Mouse (Mus musculus): Measurements from ENCODE around the gene Ppp3r2.

Gene Ppp3r2

GRCm38 (mm10) chr4:49681812-49682211 is at the start of gene Ppp3r2:
TSS of gene Ppp3r2 (minus strand) at chr4:49682024.
- no peak for DNase-seq (ENCODE audit: low spot score)

- no peak for DNase-seq (ENCODE audit: low spot score)
These were observed 47.5 kb upstream of the Ppp3r2 start for GRCm38 (mm10) chr4:49729326-49729725.

DNA sequence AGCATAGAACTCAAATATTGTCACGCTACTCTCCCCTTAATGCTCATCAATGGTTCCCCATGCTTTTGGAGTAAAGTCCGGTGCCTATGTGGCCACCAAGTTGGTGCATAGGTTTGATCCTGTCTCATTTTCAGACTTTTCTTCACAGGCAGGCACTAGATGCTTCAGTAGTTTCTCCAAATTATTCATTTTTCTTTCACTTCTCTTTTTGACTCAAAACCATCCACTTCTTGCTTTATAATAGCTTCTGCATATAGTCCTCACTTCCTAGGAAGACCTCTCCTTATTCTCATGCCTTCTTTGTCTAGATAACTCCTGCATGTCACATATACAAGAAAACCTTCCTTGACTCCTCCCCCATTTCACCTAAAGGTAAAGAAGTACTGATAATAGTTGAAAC is 42.1 kb upstream of the Ppp3r2 start:
- no peak for DNase-seq (ENCODE audit: low spot score)

- no peak for DNase-seq (ENCODE audit: low spot score)
These were observed 9.8 kb upstream of the Ppp3r2 start for GRCm38 (mm10) chr4:49691405-49692194.

DNA sequence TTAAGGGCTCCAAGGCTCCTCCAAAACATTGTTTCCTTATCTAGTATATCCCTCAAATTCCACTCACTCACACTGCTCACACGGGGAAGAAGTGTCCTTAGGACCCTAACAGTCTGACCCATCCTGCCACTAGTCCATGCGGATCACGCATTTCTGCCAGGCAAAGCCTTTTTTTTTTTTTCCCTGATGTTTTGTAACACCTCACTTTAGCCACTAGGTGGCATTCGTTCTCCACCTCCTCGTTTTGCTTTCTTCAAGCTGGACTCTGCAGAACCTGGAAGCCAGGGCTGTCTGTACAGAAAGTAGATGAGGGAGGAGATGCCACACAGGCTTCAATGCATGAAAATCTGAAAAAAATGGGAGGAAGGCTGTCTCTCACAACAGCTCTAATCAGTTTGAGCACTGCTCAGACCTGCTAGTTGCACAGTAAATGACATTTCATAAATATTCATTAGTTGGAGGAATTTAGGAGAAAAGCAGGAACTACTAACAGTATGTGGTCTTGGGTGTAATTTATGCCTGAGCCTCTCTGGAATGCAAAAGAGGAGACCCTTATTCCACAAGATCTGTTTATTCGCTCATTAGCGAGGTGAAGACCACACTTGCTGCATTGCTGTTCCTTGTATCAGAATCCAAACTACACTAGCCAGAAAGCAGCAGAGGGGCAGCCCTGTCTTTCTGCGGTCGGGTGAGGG is 6.9 kb upstream of the Ppp3r2 start:
- DNase-seq (ENCODE audit: low spot score): no peak

DNA sequence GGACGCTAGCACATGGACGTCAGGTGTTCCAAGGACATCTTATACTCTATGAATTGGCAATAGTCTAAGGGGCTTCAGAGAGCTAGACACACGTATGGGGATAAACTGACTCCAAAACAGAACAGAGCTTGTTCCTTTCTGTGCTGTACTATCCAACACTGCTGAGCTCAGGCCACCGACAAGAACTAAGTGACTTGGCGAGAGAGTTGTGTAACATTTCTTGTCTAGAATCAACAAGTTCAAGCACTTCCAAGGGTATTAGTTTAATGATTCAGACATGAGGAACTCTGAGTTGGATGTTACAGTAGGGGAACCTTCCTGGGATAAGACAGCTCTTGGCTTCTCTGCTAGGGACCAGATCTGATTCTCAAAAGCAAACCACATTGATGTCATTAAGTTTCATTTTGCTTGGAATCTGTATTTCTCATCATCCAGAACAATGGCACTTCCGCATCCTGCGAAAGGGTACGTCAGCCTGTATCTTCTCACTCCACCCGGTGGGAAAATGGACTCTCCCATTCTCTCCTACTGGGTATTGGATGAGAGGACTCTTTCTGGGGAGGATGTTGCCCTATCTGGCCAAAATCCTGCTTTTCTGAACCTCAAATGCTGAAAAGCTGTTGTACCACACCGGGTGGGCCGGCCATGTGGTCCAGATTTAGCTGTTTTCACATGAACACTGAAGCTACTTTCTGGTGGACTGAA is 1.5 kb downstream of the Ppp3r2 start:
- DNase-seq (ENCODE audit: low spot score): no peak

DNA sequence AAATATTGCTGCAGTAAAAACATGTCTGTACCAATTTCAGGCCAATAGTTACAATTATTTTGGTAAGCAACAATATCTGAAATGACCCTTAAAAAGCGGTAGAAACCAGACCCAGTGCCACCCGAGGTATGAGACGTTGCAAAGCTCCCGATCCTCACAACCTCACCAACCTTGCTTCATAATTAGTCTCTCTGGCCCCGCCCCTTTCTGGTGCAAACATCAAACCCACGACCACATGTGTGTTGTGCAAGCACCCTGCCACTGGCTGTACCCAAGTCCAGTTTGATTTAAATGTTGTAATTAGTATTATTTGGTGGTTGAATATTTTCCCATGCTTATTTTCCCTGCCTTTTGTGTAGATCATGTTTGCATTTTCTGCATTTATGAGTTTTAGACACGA is 5.0 kb downstream of the Ppp3r2 start:
- DNase-seq (ENCODE audit: low spot score): no peak

- DNase-seq (ENCODE audit: low spot score): no peak
These were observed 5.8 kb downstream of the Ppp3r2 start for GRCm38 (mm10) chr4:49676071-49676470.

- DNase-seq (ENCODE audit: low spot score): no peak
These were observed 17.0 kb downstream of the Ppp3r2 start for GRCm38 (mm10) chr4:49664850-49665249.

- DNase-seq (ENCODE audit: low spot score): no peak
These were observed 19.6 kb downstream of the Ppp3r2 start for GRCm38 (mm10) chr4:49662231-49662630.

DNA sequence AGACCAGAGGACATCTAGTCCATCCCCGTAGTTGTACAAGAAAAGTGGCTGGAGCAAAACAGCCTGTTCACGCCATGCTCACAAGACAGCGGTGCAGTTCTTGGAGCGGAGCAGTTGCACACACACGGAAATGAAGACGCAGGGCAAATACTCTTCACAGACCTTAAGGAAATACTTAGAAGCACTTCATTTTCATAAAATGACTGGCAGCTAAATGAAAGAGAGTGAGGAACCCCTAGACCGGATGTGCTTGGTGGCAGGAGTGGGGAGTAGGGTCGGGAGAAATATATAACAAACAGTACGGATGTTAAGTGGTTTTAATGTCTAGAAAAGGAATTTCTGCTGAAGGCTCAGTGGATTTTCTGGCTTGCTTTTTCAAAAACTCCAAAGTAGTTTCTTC is 20.2 kb downstream of the Ppp3r2 start:
- DNase-seq (ENCODE audit: low spot score): no peak

DNA sequence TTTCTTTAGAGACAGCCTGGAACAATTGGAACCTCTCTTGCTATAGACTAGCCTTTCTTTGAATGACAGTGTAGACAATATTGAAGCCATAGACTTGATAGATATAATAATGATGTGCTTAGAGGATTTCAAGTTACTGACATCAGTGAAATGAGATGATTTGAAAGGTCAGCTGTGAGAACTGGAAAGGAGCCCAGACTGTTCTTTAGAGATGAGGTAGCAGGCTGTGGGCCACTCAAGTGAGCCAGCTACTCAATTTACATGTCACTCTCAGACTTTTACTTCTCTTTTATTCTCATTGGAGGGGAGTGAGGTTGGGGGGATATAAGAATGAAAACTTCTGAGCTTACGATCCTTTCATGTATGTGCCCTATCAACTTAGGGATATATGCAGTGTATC is 22.4 kb downstream of the Ppp3r2 start:
- no peak for DNase-seq (ENCODE audit: low spot score)

- DNase-seq (ENCODE audit: low spot score): no peak
These were observed 41.9 kb downstream of the Ppp3r2 start for GRCm38 (mm10) chr4:49639913-49640312.

GRCm38 (mm10) chr4:49637821-49638220 is 44.0 kb downstream of the Ppp3r2 start:
- DNase-seq (ENCODE audit: low spot score): no peak

GRCm38 (mm10) chr4:49632139-49632481 is 49.7 kb downstream of the Ppp3r2 start:
- no peak for DNase-seq (ENCODE audit: low spot score)

- peak; percentile 94 for DNase-seq (ENCODE audit: low spot score)
These were observed 50.3 kb downstream of the Ppp3r2 start, which contains the start of gene Rnf20 for GRCm38 (mm10) chr4:49631319-49632138. TSS of gene Rnf20 (plus strand) at chr4:49632006.

DNA sequence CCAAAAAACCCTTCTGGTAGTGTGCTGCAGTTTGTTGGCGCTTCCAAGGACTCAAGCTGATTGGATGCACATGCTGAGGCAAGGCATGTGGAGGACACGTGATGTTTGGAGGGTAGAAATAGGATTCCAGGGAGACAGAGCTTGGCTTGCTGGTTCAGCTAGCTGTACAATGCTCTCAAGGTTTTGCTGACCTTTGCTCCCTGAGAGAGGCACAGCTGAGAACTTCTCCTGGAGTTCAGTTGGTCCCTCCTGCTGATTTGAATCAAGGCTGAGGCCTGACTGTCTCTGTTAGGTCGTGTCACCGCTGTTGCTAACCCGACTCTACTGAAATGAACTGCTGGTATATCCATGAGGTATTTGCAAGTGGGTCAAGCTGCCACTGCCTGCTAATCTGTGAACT is 52.9 kb downstream of the Ppp3r2 start:
- no peak for DNase-seq (ENCODE audit: low spot score)

Data from T-cell, adult 2 months (primary cell).